Mouse (Mus musculus) liver, embryonic 14.5 days (tissue): ENCODE measurements around the gene Syt6. TPM values are rescaled to one million over a fixed set of nuclear protein-coding genes. Genes with fewer than 3 reads are reported as not detected.

Source experiments
- ATAC-seq: fragments of 200-750 bp; cut with Nextera tagmentation; 2 replicates; pipeline ENCODE4 v1.8.0; 2017; ENCODE audit warnings: moderate number of reproducible peaks, mild to moderate bottlenecking, moderate library complexity; ENCODE audit not compliant: insufficient read depth
- DNase-seq, 3 experiments: peaks; one replicate each; pipeline ENCODE4 v3.0.0-alpha.2; 2012 to 2013; ENCODE audit warnings: low read depth in 3 of 3, low spot score in 3 of 3
- H3K27ac ChIP-seq: fragments of 300-500 bp; sonication (generic); 2 replicates; pipeline ENCODE4 v1.5.1; 2014; ENCODE audit warnings: moderate library complexity, mild to moderate bottlenecking, control low read depth, inconsistent platforms
- H3K27me3 ChIP-seq: fragments of 300-500 bp; sonication (generic); 2 replicates; pipeline ENCODE4 v1.6.1; 2014; ENCODE audit warnings: mild to moderate bottlenecking, low read length, moderate library complexity; ENCODE audit not compliant: control insufficient read depth, insufficient read depth
- H3K36me3 ChIP-seq: fragments of 300-500 bp; sonication (generic); replicated peaks from 2 replicates; pipeline ENCODE4 v1.6.1; 2014; ENCODE audit warnings: low read depth; ENCODE audit not compliant: control insufficient read depth, insufficient read depth
- H3K4me1 ChIP-seq, 2 experiments: fragments of 200-500 bp in 1 of 2; fragments of 300-500 bp in 1 of 2; sonication (generic) in 1 of 2; replicated peaks; 2 replicates each; pipeline ENCODE4 v1.6.1; 2012 to 2014; ENCODE audit warnings: antibody characterized with exemption in 1 of 2, inconsistent platforms in 1 of 2, low read length in 1 of 2; ENCODE audit not compliant: control insufficient read depth in 2 of 2, insufficient read depth in 2 of 2
- H3K4me2 ChIP-seq: fragments of 300-500 bp; sonication (generic); 2 replicates; pipeline ENCODE4 v1.6.1; 2014; ENCODE audit warnings: low read depth, mild to moderate bottlenecking, control low read depth, moderate library complexity
- H3K4me3 ChIP-seq, 2 experiments: fragments of 200-500 bp in 1 of 2; fragments of 300-500 bp in 1 of 2; sonication (generic) in 1 of 2; 2 replicates each; pipeline ENCODE4 v1.5.1; 2012 to 2014; ENCODE audit warnings: low read depth in 2 of 2, low read length in 2 of 2, mild to moderate bottlenecking in 2 of 2, control low read depth in 1 of 2, inconsistent platforms in 1 of 2, moderate library complexity in 1 of 2; ENCODE audit not compliant: insufficient read depth in 1 of 2
- H3K9ac ChIP-seq: fragments of 300-500 bp; sonication (generic); replicated peaks from 2 replicates; pipeline ENCODE4 v1.6.1; 2014; ENCODE audit warnings: mild to moderate bottlenecking, control low read depth, moderate library complexity
- H3K9me3 ChIP-seq: fragments of 300-500 bp; sonication (generic); 2 replicates; pipeline ENCODE4 v1.6.1; 2016; ENCODE audit warnings: low read length, mixed read lengths; ENCODE audit not compliant: control insufficient read depth
- CTCF ChIP-seq: IDR thresholded peaks from 2 replicates; pipeline ENCODE4 v1.5.1; 2016; ENCODE audit warnings: antibody characterized with exemption, low read depth, control low read depth
- EP300 ChIP-seq: IDR thresholded peaks from 2 replicates; pipeline ENCODE4 v1.6.1; 2016; ENCODE audit warnings: antibody characterized with exemption, low read depth
- WGBS: fragments of 180-500 bp; shearing (Covaris S2); extraction: QIAGEN DNeasy Blood & Tissue Kit; methylation state at CpG from one replicate; pipeline ENCODE4 v1.1.7; 2014; ENCODE audit not compliant: insufficient replicate concordance; 5-methylcytosine and 5-hydroxymethylcytosine counted together
- polyA plus RNA-seq, 2 experiments: library from polyadenylated mRNA; depleted of rRNA in 1 of 2; stranded (reverse) in 1 of 2; unstranded in 1 of 2; fragments of >200 nt; fragmentation: Nextera tagmentation in 1 of 2; extraction: Ambion mirVana in 1 of 2; gene quantifications; 2 replicates each; pipeline versions ENCODE4 v1.2.1 to v1.2.3; 2012 to 2014

Syt6 gene
- polyA plus RNA-seq, 2 experiments: 0.01 TPM; not detected in 1

- DNase-seq (no peak), ATAC-seq (no peak)
- H3K27ac ChIP-seq: no peak overlapping the region
- 78% methylated on average over 17 of the region's 17 CpGs for WGBS
- no peaks in the 10 kb centered on the region for H3K9me3 ChIP-seq
- TF ChIP-seq CTCF (no peak), EP300 (no peak)
- no peaks in the 10 kb centered on the region for H3K27me3 ChIP-seq
- no peak overlapping the region for H3K9ac ChIP-seq
- no peak overlapping the region for H3K4me3 ChIP-seq
- H3K4me1 ChIP-seq: no peaks in the 10 kb centered on the region
- H3K4me2 ChIP-seq: no peak overlapping the region
- H3K36me3 ChIP-seq: no peaks in the 10 kb centered on the region
These were observed 12.1 kb downstream of the Syt6 start for GRCm38 (mm10) chr3:103587136-103587535.

- ATAC-seq (no peak), DNase-seq (no peak)
- Histone ChIP-seq H3K9me3 (no peaks in the 10 kb centered on the region), H3K4me1 (no peaks in the 10 kb centered on the region), H3K4me3 (no peak overlapping the region), H3K27ac (no peak overlapping the region), H3K36me3 (no peaks in the 10 kb centered on the region), H3K4me2 (no peak overlapping the region), H3K9ac (no peak overlapping the region), H3K27me3 (no peaks in the 10 kb centered on the region)
- no peak for TF ChIP-seq EP300
- no peak for TF ChIP-seq CTCF
- WGBS: 55% methylated on average over 5 of the region's 5 CpGs
These were observed 12.6 kb downstream of the Syt6 start for GRCm38 (mm10) chr3:103587672-103588071.

- Histone ChIP-seq H3K27me3 (no peaks in the 10 kb centered on the region), H3K9ac (no peak overlapping the region), H3K4me2 (no peak overlapping the region), H3K4me3 (no peak overlapping the region), H3K36me3 (no peaks in the 10 kb centered on the region), H3K4me1 (no peaks in the 10 kb centered on the region), H3K27ac (no peak overlapping the region), H3K9me3 (no peaks in the 10 kb centered on the region)
- WGBS: 43% methylated on average over 5 of the region's 5 CpGs
- TF ChIP-seq CTCF (no peak), EP300 (no peak)
- DNase-seq: no peak
- no peak for ATAC-seq
These were observed 14.6 kb downstream of the Syt6 start for GRCm38 (mm10) chr3:103589636-103590035.

- Histone ChIP-seq H3K9ac (no peak overlapping the region), H3K27me3 (no peaks in the 10 kb centered on the region), H3K4me3 (no peak overlapping the region), H3K27ac (no peak overlapping the region), H3K9me3 (no peaks in the 10 kb centered on the region), H3K4me1 (no peaks in the 10 kb centered on the region), H3K4me2 (no peak overlapping the region), H3K36me3 (no peaks in the 10 kb centered on the region)
- TF ChIP-seq CTCF (no peak), EP300 (no peak)
- DNase-seq: no peak
- WGBS: 82% methylated on average over 5 of the region's 5 CpGs
- ATAC-seq: no peak
These were observed 17.6 kb downstream of the Syt6 start for GRCm38 (mm10) chr3:103592636-103593035.

- H3K4me1 ChIP-seq: no peaks in the 10 kb centered on the region
- DNase-seq (no peak), ATAC-seq (no peak)
- 17% methylated on average over 5 of the region's 5 CpGs for WGBS
- H3K27ac ChIP-seq: no peak overlapping the region
- no peaks in the 10 kb centered on the region for H3K27me3 ChIP-seq
- H3K4me3 ChIP-seq: no peak overlapping the region
- TF ChIP-seq EP300 (no peak), CTCF (no peak)
- no peaks in the 10 kb centered on the region for H3K36me3 ChIP-seq
- no peak overlapping the region for H3K4me2 ChIP-seq
- no peaks in the 10 kb centered on the region for H3K9me3 ChIP-seq
- no peak overlapping the region for H3K9ac ChIP-seq
These were observed 18.6 kb downstream of the Syt6 start for GRCm38 (mm10) chr3:103593631-103594030.
